Mouse (Mus musculus) layer of hippocampus, postnatal 10 days (tissue): ENCODE results near the gene Ugt1a5. TPM values are rescaled to one million over a fixed set of nuclear protein-coding genes. Genes with fewer than 3 reads are reported as not detected.
A peak's percentile ranks its signal among the peaks of the same experiment; 100 is the strongest.
"Not testable (repeated sequence)": the region's sequence is repeated elsewhere in the genome, so short reads cannot be mapped to it uniquely, and the experiment has no call there.

Experiments used
- DNase-seq, 2 experiments: peaks; one replicate each; pipeline ENCODE4 v3.0.0; 2021; ENCODE audit warnings: low spot score in 2 of 2
- long read RNA-seq: library from polyadenylated mRNA; stranded (forward); transcript quantifications from one replicate; pipeline ENCODE4 v2.0.0, GENCODE M21; 2023
- total RNA-seq, 2 experiments: library from RNA; stranded (reverse); gene quantifications; 2 replicates each; pipeline ENCODE4 v1.2.3; 2021

Gene Ugt1a5
- not detected for total RNA-seq
- long read RNA-seq: 0 reads

GRCm38 (mm10) chr1:88165711-88166110, at the start of gene Ugt1a5:
Gene Ugt1a5 (plus strand): TSS chr1:88166012.
- DNase-seq: no peak

GRCm38 (mm10) chr1:88120550-88120949, 45.3 kb upstream of the Ugt1a5 start:
- DNase-seq: not testable (repeated sequence)

GRCm38 (mm10) chr1:88121521-88121920, 44.3 kb upstream of the Ugt1a5 start:
- DNase-seq: not testable (repeated sequence)

- DNase-seq: not testable (repeated sequence)
Observed at GRCm38 (mm10) chr1:88125827-88126360, 39.9 kb upstream of the Ugt1a5 start.

GRCm38 (mm10) chr1:88129091-88129490, 36.7 kb upstream of the Ugt1a5 start:
- DNase-seq: not testable (repeated sequence)

GRCm38 (mm10) chr1:88130223-88130622, 35.6 kb upstream of the Ugt1a5 start:
- DNase-seq: not testable (repeated sequence)

- DNase-seq: no peak
Observed at GRCm38 (mm10) chr1:88133908-88134456, 31.8 kb upstream of the Ugt1a5 start.

- DNase-seq: not testable (repeated sequence)
Observed at GRCm38 (mm10) chr1:88134457-88135011, 31.3 kb upstream of the Ugt1a5 start, which contains the start of gene Ugt1a6a. Gene Ugt1a6a (plus strand): TSS chr1:88134809.

- not testable (repeated sequence) for DNase-seq
Observed at GRCm38 (mm10) chr1:88135229-88135904, 30.4 kb upstream of the Ugt1a5 start.

GRCm38 (mm10) chr1:88136646-88137045, 29.2 kb upstream of the Ugt1a5 start:
- DNase-seq: no peak

- no peak for DNase-seq
Observed at GRCm38 (mm10) chr1:88137264-88137663, 28.5 kb upstream of the Ugt1a5 start.

GRCm38 (mm10) chr1:88138145-88138544, 27.7 kb upstream of the Ugt1a5 start:
- no peak for DNase-seq

GRCm38 (mm10) chr1:88140492-88140891, 25.3 kb upstream of the Ugt1a5 start:
- not testable (repeated sequence) for DNase-seq

GRCm38 (mm10) chr1:88143966-88144675, 21.7 kb upstream of the Ugt1a5 start:
- peak; percentile 53 to 62 for DNase-seq

GRCm38 (mm10) chr1:88145278-88145677, 20.5 kb upstream of the Ugt1a5 start:
- DNase-seq: not testable (repeated sequence)

- DNase-seq: peak; percentile 17 to 32
Observed at GRCm38 (mm10) chr1:88150133-88150532, 15.7 kb upstream of the Ugt1a5 start.

- DNase-seq: no peak
Observed at GRCm38 (mm10) chr1:88158430-88158829, 7.4 kb upstream of the Ugt1a5 start.

GRCm38 (mm10) chr1:88172190-88172589, 6.4 kb downstream of the Ugt1a5 start:
- not testable (repeated sequence) for DNase-seq

- no peak for DNase-seq
Observed at GRCm38 (mm10) chr1:88179657-88180056, 13.8 kb downstream of the Ugt1a5 start.

GRCm38 (mm10) chr1:88186325-88186935, 20.6 kb downstream of the Ugt1a5 start:
- DNase-seq: no peak

- DNase-seq: no peak
Observed at GRCm38 (mm10) chr1:88192136-88192535, 26.3 kb downstream of the Ugt1a5 start.
